Mouse (Mus musculus) liver, embryonic 14.5 days (tissue): Measurements from ENCODE around the gene Ascl5.

Source experiments
- CTCF ChIP-seq: IDR thresholded peaks from 2 replicates; pipeline ENCODE4 v1.5.1; 2016; ENCODE audit warnings: antibody characterized with exemption, low read depth, control low read depth
- EP300 ChIP-seq: IDR thresholded peaks from 2 replicates; pipeline ENCODE4 v1.6.1; 2016; ENCODE audit warnings: antibody characterized with exemption, low read depth

DNA sequence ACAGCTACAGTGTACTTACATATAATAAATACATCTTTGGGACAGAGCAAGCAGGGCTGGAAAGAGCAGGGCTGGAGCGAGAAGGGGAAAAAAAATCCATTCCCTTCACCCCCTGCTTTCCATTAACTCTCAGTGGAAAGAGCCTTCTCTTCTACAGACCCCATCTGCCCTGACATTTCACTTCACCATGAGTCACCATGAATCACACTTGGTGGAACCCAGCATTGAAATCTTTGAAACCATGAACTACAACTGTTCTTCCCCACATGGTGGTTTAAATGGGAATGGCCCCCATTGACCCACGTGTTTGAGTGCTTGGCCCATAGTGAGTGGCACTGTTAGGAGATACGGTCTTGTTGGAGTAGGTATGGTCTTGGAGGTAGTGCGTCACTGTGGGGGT, 40.4 kb upstream of the Ascl5 start:
- TF ChIP-seq CTCF (no peak), EP300 (no peak)
